Mouse (Mus musculus): ENCODE results near the gene Taar8c. TPM values are rescaled to one million over a fixed set of nuclear protein-coding genes. Genes with fewer than 3 reads are reported as not detected.
"Not testable (repeated sequence)": the region's sequence is repeated elsewhere in the genome, so short reads cannot be mapped to it uniquely, and the experiment has no call there.

The Taar8c gene
- polyA plus RNA-seq, 1 experiment = not detected

- no peaks in the 10 kb centered on the region for H3K36me3 ChIP-seq (ENCODE audit: control insufficient read depth)
- H3K27me3 ChIP-seq (ENCODE audit: control insufficient read depth) = no peaks in the 10 kb centered on the region
- no peak overlapping the region for H3K4me3 ChIP-seq (replicated peaks)
- H3K4me1 ChIP-seq (ENCODE audit: control insufficient read depth) = peaks cover 2% of the 10 kb centered on the region; the same call in 1 of the 2 replicates
- TF ChIP-seq TAL1 (IDR thresholded peaks at IDR 0.05; ENCODE audit: low read length) = no peak
- no peak for TF ChIP-seq GATA1 (IDR thresholded peaks at IDR 0.05; ENCODE audit: low read length)
- H3K9me3 ChIP-seq (ENCODE audit: control insufficient read depth, low read length) = no peaks in the 10 kb centered on the region
Observed at GRCm38 (mm10) chr10:24080166-24080565, 21.5 kb downstream of the Taar8c start.

- H3K4me3 ChIP-seq (replicated peaks); H3K27me3 ChIP-seq (ENCODE audit: control insufficient read depth); H3K4me1 ChIP-seq (ENCODE audit: control insufficient read depth); H3K36me3 ChIP-seq (ENCODE audit: control insufficient read depth); H3K9me3 ChIP-seq (ENCODE audit: control insufficient read depth, low read length): not testable (repeated sequence)
Observed at GRCm38 (mm10) chr10:24076200-24076599, 25.5 kb downstream of the Taar8c start, which contains the start of gene Taar8a. Gene Taar8a (plus strand): TSS chr10:24076500.

- H3K9me3 ChIP-seq (ENCODE audit: control insufficient read depth, low read length); H3K27me3 ChIP-seq (ENCODE audit: control insufficient read depth); H3K4me1 ChIP-seq (ENCODE audit: control insufficient read depth): not testable (repeated sequence)
Observed at GRCm38 (mm10) chr10:24074751-24075150, 27.0 kb downstream of the Taar8c start.

GRCm38 (mm10) chr10:24058986-24059385, 42.7 kb downstream of the Taar8c start:
- no peaks in the 10 kb centered on the region for H3K27me3 ChIP-seq (ENCODE audit: control insufficient read depth)
- no peaks in the 10 kb centered on the region for H3K36me3 ChIP-seq (ENCODE audit: control insufficient read depth)
- no peaks in the 10 kb centered on the region for H3K9me3 ChIP-seq (ENCODE audit: control insufficient read depth, low read length)
- H3K4me3 ChIP-seq (replicated peaks) = no peak overlapping the region
- H3K4me1 ChIP-seq (ENCODE audit: control insufficient read depth) = no peaks in the 10 kb centered on the region
- TF ChIP-seq TAL1 (IDR thresholded peaks at IDR 0.05; ENCODE audit: low read length) (no peak), GATA1 (IDR thresholded peaks at IDR 0.05; ENCODE audit: low read length) (no peak)

More at GRCm38 (mm10) chr10:24074751-24075150, 27.0 kb downstream of the Taar8c start:
- H3K4me3 ChIP-seq (replicated peaks); H3K36me3 ChIP-seq (ENCODE audit: control insufficient read depth): not testable (repeated sequence)

GRCm38 (mm10) chr10:24052039-24052438, 49.7 kb downstream of the Taar8c start:
- no peaks in the 10 kb centered on the region for H3K9me3 ChIP-seq (ENCODE audit: control insufficient read depth, low read length)
- no peaks in the 10 kb centered on the region for H3K27me3 ChIP-seq (ENCODE audit: control insufficient read depth)
- H3K36me3 ChIP-seq (ENCODE audit: control insufficient read depth) = no peaks in the 10 kb centered on the region
- peaks cover 4% of the 10 kb centered on the region for H3K4me1 ChIP-seq (ENCODE audit: control insufficient read depth)
- no peak for TF ChIP-seq GATA1 (IDR thresholded peaks at IDR 0.05; ENCODE audit: low read length)
- TF ChIP-seq TAL1 (IDR thresholded peaks at IDR 0.05; ENCODE audit: low read length) = no peak
- no peak overlapping the region for H3K4me3 ChIP-seq (replicated peaks)

Other genes with a start within 250 kb of the Taar8c start
- not detected in 2 replicates for gene Vnn1, start 207.2 kb downstream of the Taar8c start, polyA plus RNA-seq (2012)
- not detected in 2 replicates for gene Taar1, start 181.6 kb downstream of the Taar8c start, polyA plus RNA-seq (2012)
- not detected in 2 replicates for gene Taar2, start 163.3 kb downstream of the Taar8c start, polyA plus RNA-seq (2012)
- gene Taar3, start 152.4 kb downstream of the Taar8c start, polyA plus RNA-seq (2012) = not detected in 2 replicates
- not detected in 2 replicates for gene Taar4, start 141.4 kb downstream of the Taar8c start, polyA plus RNA-seq (2012)
- gene Taar5, start 131.2 kb downstream of the Taar8c start, polyA plus RNA-seq (2012) = 0.03 TPM in 1 of 2 replicates, not detected in the other
- gene Taar6, start 116.3 kb downstream of the Taar8c start, polyA plus RNA-seq (2012) = not detected in 2 replicates
- gene Taar7a, start 108.4 kb downstream of the Taar8c start, polyA plus RNA-seq (2012) = not detected in 2 replicates
- gene Taar7b, start 102.0 kb downstream of the Taar8c start, polyA plus RNA-seq (2012) = not detected in 2 replicates
- not detected in 2 replicates for gene Taar7d, start 74.7 kb downstream of the Taar8c start, polyA plus RNA-seq (2012)
- not detected in 2 replicates for gene Taar7e, start 64.3 kb downstream of the Taar8c start, polyA plus RNA-seq (2012)
- not detected in 2 replicates for gene Taar7f, start 52.4 kb downstream of the Taar8c start, polyA plus RNA-seq (2012)
- not detected in 2 replicates for gene Taar8a, start 25.4 kb downstream of the Taar8c start, polyA plus RNA-seq (2012)
- not detected in 2 replicates for gene Taar8b, start 9.6 kb downstream of the Taar8c start, polyA plus RNA-seq (2012)
- gene Taar9, start 7.6 kb upstream of the Taar8c start, polyA plus RNA-seq (2012) = not detected in 2 replicates
- 2.2 and 2.7 TPM in 2 replicates for gene Stx7, start 47.4 kb upstream of the Taar8c start, polyA plus RNA-seq (2012)
- gene Moxd1, start 121.6 kb upstream of the Taar8c start, polyA plus RNA-seq (2012) = not detected in 2 replicates

Data from erythroblast, embryonic 14.5 days (primary cell).